Mouse (Mus musculus) left cerebral cortex, postnatal 25 days (tissue): ENCODE data around the gene Cryga. TPM values are rescaled to one million over a fixed set of nuclear protein-coding genes. Genes with fewer than 3 reads are reported as not detected.

Experiments used
- DNase-seq, 2 experiments: peaks; one replicate each; pipeline ENCODE4 v3.0.0; 2022; ENCODE audit warnings: low spot score in 2 of 2, mixed read lengths in 1 of 2
- intact Hi-C: fragments of 180-260 bp; cut with DNase I; formaldehyde crosslinking; loops from one replicate; pipeline ENCODE4 v1.15.1; 2025
- total RNA-seq, 2 experiments: library from RNA; stranded (reverse); gene quantifications; 2 replicates each; pipeline ENCODE4 v1.2.3; 2021

Gene Cryga
- total RNA-seq: under 1 TPM in 1 of 2 experiments, not detected in 1; 0.57 TPM

DNA sequence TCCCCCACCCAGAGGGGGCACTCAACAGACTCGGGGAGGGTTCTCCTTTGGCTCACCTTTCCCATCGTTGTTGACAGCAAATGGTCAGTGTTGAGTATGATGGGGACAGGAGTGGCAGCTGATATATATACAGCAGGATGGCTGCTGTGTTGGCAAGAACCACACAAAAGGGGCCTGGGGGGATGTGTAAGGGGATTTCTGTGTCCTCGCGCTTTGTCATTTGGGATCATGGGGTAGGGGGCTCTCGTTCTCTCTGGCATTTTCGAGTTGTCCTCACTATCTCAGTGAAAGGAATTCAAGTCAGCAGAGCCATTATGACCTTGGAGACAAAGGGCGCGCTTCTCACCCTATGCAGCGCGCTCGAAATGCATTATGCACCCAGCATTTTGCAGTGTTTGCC lies at the start of gene Cryga:
TSS of gene Cryga (minus strand) at position 101 of the 400 bp plus-strand sequence.
- DNase-seq: no peak
- intact Hi-C loops: no loop called here

GRCm38 (mm10) chr1:65147971-65148370 lies 44.8 kb upstream of the Cryga start:
- no peak for DNase-seq
- intact Hi-C loops: no loop called here

- no peak for DNase-seq
- intact Hi-C loops: no loop called here
These were observed 44.2 kb upstream of the Cryga start for GRCm38 (mm10) chr1:65147326-65147725.

DNA sequence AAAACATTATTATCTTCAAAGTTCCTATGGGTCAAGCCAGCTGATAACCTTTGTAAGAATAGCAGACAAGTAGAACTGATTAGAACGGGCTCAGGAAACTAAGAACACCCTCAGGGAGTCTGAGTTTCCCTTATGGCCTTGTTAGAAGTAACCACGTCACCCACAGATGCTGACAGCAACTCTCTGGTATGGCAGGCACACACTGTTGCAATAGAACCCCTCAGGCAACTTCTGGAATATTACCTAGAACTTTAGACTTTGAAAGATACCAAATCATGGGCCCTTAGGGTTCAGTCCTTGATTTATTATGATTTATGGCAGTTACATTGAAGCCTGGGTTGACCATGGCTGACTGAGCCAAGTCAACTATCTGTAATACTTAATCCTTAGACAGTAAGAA lies 43.4 kb upstream of the Cryga start:
- intact Hi-C loops: no loop called here
- DNase-seq: no peak

- intact Hi-C loops: no loop called here
- no peak for DNase-seq
These were observed 41.6 kb upstream of the Cryga start for GRCm38 (mm10) chr1:65144783-65145182.

GRCm38 (mm10) chr1:65137560-65137959 lies 34.4 kb upstream of the Cryga start:
- intact Hi-C loops: no loop called here
- no peak for DNase-seq

DNA sequence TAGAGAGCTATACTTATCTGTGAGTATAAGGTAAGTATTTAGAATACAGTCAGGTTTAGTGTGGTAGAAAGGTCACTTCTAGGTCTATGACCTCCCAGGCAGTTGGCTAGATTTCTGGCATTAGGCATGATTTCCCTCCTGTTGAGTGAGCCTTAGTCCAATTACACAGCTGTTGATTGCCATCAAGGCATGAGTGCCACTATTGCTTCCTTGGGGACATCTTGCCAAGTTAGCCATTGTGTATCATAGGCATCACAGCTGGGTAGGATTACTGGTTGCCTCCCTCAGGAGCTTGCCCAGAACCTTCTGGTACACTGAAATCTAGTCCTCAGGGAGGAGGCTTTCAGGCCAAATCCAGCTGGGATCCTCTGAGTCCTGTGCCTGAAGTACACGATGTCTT lies 29.7 kb upstream of the Cryga start:
- DNase-seq: no peak
- intact Hi-C loops: no loop called here

- no peak for DNase-seq
- intact Hi-C loops: no loop called here
These were observed 28.5 kb upstream of the Cryga start for GRCm38 (mm10) chr1:65131671-65132070.

GRCm38 (mm10) chr1:65130226-65130625 lies 27.1 kb upstream of the Cryga start:
- no peak for DNase-seq
- intact Hi-C loops: no loop called here

- peak; percentile 8 to 17 for DNase-seq
- intact Hi-C loops: no loop called here
These were observed 26.5 kb upstream of the Cryga start for GRCm38 (mm10) chr1:65129634-65130180.

DNA sequence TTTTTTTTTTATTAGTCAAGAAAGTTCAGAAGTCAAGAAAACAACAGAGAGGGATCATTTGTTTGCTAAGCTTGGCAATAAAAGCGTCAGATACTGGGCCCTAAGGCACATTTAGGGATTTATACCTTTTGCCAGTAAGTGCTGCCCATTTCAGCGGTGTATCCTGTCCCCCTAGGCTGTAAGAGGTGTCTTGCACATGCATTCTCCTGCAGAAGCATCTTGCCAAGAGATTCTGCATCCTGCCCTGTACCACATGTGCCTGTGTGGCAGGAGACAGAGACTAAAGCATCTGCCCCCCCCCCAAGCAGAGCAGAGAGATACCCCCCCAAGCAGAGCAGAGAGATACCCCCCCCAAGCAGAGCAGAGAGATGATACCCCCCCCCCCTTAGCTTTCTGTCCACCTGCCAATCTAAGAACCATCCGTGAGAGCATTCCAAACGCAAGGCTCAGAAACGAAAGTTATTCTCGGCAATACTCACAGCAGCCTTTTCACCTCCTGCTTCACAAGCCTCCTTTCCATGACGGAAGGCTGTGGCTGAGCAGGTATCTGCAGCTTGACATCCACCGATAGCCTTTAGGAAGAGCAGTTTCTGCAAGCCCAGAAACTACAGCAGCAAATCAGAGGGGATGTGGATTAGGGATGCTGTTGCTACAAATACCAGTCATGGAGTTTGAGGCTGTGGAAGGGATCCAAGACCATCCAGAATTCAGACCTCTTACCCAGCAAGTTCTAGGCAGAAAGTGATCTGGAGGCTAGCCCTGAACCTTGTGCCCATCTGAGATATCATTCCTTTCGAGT lies 19.6 kb upstream of the Cryga start, which contains the start of gene D630023F18Rik:
TSS of gene D630023F18Rik (minus strand) at position 641 of the 799 bp plus-strand sequence.
- DNase-seq: peak; percentile 31 to 57
- intact Hi-C loops: no loop called here

- DNase-seq: no peak
- intact Hi-C loops: no loop called here
These were observed 16.3 kb upstream of the Cryga start, which contains the start of gene Gm28845 for GRCm38 (mm10) chr1:65119438-65119837. Gene Gm28845 (minus strand): TSS chr1:65119558.

DNA sequence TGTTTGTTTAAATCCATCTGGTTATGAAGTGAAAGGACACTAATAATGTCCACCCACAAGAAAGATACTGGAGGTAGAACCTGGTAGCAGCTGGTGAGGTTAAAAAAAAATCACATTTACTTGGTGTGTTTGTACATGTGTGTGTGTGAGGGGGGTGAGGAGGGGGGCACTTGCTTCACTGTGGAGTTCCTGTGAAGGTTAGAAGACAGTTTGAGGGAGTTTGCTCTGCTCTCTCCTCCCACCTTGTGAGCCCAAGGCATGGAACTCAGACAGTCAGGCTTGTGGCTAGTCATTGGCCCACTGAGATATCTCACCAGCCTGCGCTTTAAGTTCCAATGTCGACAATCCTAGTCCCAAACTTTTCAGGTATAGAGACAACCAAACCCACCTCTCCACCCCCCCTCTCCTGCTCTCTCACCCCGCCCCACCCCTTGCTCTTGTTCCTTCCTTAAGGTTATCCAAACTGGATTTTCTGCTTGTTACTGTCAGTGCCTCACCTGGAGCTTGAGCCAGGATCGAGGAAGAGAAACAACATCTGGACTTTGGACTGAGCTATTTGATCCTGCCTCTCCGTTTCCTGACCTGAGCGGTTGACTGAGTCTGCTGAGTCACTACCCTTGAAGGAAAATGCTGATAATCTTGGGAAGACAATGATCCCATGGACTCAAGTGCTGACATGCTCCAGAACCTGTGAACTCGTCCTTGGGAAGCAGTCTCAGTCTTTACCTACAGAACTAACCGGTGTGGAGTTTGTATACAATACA lies 15.2 kb upstream of the Cryga start:
- intact Hi-C loops: no loop called here
- DNase-seq: no peak

DNA sequence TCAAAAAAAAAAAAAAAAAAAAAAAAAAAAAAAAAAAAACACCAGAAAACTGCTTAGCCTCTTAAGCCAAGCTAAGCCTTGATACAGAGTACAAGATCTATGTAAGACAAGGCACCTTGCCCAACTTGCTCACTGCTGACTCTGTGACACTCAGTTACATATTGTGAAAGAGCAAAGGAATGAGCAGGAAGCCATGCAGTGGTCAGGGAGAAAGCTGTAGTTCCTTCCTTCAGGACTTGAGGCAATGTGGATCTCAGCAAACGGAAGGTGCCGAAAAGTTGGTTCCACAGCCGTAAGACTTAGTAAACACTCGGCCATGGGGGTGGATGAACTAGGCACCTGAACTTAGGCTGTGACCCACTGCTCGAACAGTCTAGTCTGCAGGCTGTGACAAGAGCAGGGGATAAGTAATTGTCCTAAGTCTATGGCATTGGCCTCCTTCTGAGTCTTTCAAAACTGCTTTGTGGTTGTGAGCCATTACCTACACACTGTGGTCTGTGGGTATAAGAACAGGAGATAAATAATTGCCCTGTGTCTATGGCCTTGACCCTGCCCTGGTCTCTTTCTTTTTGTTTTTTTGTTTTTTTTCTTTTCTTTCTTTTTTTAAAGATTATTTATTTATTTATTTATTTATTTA lies 10.5 kb upstream of the Cryga start:
- intact Hi-C loops: loop anchor here (5.0 kb wide), 1 partner anchor 49 kb away; no protein-coding TSS in a partner anchor

GRCm38 (mm10) chr1:65112807-65113196 lies 9.6 kb upstream of the Cryga start:
- DNase-seq: no peak
- intact Hi-C loops: loop anchor here (1.0 to 5.0 kb wide), 2 partner anchors 49 to 65 kb away; no protein-coding TSS in a partner anchor

More for the DNA sequence above, 10.5 kb upstream of the Cryga start:
- DNase-seq: no peak

DNA sequence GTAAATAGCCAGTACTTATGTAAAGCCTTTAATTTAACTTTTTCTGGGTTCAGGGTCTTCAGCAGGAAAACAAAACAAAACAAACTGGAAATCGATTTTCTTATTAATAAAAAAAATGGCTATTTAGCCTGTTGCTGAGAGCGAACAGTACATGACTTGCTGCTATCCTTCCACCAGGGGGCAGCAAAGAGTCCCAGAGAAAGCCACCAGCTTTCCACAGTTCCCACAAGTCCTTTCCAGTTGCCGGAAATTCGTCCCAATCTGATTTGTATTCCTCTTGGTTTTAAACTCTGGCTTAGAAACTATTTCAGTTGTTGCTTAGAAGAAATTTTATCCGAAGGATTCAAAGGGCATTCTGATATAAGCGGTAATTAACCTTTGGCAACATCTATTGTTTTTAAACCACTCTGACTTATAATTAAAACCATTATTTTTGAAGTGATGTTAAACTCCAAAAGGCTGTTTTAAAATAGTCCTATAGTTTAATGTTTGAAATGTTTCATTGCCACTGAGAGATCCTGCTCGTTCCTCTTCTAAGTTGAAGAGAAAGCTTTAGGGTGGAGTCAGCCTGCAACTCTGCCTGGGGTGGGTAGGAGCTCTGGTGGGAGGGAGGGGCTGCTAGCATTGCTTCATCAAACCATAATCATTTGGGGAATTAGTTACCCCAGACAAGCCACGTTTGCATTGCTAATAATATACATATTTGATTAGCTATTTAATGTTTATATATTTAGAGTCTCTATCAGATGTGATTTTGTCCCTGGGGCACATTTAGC lies 9.0 kb upstream of the Cryga start:
- peak; percentile 80 to 81 for DNase-seq
- intact Hi-C loops: loop anchor here (1.0 to 5.0 kb wide), 2 partner anchors 50 to 66 kb away; no protein-coding TSS in a partner anchor

- intact Hi-C loops: loop anchor here (5.0 kb wide), 1 partner anchor 52 kb away; no protein-coding TSS in a partner anchor
- DNase-seq: no peak
These were observed 6.7 kb upstream of the Cryga start for GRCm38 (mm10) chr1:65109756-65110435.

- no peak for DNase-seq
- intact Hi-C loops: no loop called here
These were observed 6.0 kb upstream of the Cryga start for GRCm38 (mm10) chr1:65109196-65109595.
